Mouse (Mus musculus): ENCODE results near the gene Rexo5.

The Rexo5 gene

DNA sequence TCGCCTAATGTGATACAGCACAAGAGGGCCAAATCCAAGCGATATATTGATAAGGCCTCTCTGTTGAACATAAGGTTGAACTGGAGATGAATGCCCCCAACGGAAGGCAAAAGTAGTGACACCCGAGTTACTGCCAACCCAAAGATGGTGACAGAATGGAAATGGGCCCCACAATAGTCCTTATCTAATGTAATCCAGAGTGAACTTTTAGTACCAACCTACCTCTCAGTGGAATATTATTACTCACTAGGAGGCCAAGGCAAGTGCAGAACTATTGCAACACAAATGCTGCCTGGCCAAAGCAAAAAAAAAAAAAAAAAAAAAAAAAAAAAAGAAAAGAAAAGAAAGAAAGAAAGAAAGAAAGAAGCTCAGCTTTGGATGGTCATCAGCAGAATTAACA lies 98.9 kb downstream of the Rexo5 start:
- no peak for DNase-seq (ENCODE audit: low read depth)

DNA sequence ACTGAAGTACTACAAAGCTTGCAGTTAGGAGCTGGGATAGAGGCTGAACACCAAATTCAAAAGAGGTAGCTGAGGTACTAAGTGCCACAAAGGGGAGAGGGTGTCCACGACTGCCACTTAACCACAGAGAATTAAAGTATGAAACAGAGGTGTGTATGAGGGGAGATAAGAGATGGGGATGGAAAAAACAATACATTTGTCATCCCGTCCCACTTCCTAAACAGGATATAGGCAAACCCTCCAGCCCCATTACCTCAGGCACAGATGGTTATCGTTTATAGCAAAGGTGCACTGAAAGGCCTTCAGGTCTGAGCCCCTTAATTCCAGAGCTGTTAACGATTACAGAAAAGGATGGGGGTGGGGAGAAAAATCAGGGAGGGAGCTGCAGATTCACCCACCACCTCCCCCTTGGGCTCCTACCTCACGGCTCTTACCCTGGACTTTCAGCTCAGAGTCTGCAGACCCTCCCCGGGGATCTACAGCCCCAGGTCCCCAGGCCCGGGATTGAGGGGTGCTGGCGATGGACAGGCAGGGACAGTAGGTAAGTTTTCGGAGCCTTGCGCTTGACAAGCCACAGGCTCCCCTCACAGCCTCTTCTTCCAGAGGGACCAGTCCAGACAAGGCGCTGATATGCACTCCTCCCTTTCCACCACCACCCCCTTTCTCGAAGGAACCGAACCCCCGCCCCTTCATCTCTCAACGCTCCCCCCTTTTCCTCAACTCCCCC lies 101.2 kb downstream of the Rexo5 start:
- no peak for DNase-seq (ENCODE audit: low read depth)

DNA sequence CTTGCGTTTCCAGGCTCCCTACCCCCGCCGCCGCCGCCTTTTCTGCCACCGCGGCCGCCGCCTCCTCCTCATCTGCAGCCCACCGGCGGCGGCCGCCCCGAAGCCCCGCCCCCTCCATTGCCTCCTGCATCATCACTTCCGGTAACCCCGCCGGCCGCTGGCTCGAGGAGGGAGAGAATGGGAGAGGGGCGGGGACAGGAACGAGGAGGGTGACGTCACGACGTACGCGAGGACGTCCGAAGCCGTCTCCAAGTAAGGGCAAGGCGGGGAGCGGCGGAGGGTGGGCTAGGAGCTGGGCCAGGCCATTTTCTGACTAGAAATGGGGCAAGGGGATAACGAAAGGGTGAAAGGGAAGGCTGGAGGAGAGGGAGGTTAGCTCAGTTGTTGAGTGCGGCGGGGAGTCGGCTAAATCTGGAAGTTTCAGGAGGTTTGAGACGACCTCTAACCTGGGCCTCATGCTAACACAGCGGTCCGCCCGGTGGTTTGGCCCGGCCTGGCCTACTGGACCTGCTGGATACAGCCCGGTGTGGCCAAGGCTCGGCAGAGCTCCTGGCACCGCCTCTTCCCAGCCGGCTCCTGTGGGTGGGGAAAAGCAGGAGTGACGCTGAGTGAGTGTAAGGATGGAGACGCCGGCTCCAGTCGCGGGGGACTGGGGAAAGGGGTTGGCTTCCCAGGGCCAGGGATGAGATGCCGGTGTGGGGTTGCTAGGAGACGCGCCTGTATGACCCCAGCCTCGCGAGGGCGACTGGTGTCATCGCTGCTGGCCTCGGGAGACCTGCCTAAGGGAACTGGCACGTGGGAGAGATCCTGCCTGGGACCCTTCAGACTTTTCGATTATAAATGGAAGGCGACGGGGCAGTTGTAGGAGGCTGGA lies 102.1 kb downstream of the Rexo5 start, which contains the start of the genes Lyrm1 and Dcun1d3:
Lyrm1 (plus strand) TSS at position 223 of the 874 bp plus-strand sequence.
Dcun1d3 (minus strand) TSS at position 660 of the 874 bp plus-strand sequence.
- peak; percentile 96 for DNase-seq (ENCODE audit: low read depth)

DNA sequence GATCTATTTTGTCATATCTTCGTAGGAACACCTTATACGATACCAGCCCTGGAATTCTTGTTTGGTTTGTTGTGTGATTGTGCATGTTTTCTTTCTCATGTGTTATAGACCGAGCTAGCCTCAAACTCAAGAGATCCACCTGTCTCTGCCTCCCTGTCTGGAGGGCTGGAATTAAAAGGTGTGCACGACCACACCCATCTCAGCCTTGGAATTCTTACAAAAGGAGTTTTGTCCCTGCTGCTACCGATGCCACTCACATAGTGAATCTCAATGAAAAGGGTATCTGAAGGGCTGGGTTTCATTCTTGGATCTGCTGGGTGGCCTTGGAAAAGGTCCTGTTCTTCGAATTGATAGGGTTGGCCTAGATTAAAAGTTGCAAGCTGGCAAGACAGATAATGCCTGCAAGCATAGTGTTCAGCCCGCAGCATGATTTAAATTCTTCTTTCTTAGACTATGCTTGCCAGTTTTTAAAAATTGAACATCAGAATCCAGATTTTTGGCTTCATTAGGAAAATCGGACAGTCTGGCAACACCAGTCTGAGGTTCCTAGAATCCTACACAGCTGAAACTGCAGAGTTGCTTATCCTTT lies 103.8 kb downstream of the Rexo5 start:
- no peak for DNase-seq (ENCODE audit: low read depth)

DNA sequence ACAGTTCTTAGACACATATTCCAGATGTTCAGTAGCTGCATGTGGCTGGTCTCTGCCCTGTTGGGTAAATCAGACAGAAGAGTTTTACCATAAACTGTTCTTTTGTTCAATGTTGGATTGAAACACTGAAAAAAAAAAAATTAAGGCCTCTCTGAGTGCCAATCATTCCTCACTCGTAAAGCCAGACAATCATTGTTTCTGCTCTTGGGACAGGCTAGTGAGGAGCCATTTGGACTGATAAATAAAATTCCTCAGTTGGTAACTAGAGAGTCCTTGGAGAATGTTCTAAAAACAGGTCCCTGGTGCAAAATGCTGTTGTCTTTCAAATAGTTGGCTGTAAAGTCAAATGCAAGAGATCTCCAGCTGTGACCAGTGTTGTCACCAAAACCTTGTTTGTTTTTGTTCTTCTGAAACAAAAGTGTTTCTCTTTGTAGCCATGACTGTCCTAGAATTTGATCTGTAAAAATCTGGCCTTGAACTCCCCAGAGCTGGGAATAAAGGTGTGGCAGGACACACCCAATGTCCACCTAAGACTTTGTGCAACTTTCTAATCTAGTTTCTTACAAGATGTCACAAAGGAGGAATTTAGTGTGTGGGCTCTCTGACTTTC lies 104.5 kb downstream of the Rexo5 start:
- DNase-seq (ENCODE audit: low read depth): no peak
